23 mouse cellular contexts compared by ENCODE assay signal in the genomic region with DNA sequence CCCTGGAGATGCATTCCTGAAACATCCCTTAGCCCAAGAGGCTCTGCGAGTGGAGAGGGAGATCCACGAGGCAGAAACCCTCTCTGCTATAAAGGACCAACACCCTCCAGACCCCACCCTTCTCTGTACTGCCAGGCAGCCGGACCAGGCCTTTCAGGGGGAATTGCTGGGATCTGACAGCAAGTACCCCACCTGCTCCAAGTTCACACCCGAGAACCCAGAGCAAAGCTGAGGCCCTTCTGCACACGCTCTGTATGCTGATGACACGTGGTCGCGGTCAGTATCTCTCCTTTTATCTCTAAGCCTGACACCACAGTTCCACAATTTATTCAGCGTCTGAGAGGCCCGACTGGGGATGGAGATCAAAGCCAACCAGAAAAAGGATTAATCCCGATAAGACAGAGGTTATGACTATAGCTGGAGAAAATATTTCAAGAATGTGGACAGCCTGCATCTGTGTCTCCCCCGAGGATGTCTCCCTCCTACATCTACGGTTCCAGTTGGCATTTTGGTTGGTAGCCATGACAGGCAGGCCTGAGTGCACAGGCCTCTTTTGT.
DNase-seq lines count a peak whose midpoint lies in the region; ATAC-seq and TF ChIP-seq lines count a peak whose summit lies in the region.
"Had no signal": no experiment of that assay in that cellular context is flagged by ENCODE, and none has a peak within 500 bp of the region (broad histone marks: within the 10 kb centered on the region; RNA-seq: fewer than 3 reads in every experiment).

No protein-coding gene starts in this region.

- ATAC-seq in forebrain, embryonic 12.5 days (ENCODE audit: low FRiP score) = 0 out of 2 replicates have a peak, but pooled peaks have one; percentile 46
- ATAC-seq in forebrain, embryonic 14.5 days = no peak
- ATAC-seq in Patski = peak; percentile 31
- 0 out of 2 replicates have a peak, but pooled peaks have one; percentile 23 for ATAC-seq in intestine, embryonic 16.5 days
- ATAC-seq in midbrain, embryonic 14.5 days (ENCODE audit: low FRiP score, low TSS enrichment) = peak; percentile 43; the same call in 1 of the 2 replicates
- no peak for ATAC-seq in kidney, embryonic 14.5 days (ENCODE audit: low FRiP score, low TSS enrichment)
- ATAC-seq: liver, postnatal 0 days had no signal

- H3K4me1 ChIP-seq in forebrain, embryonic 12.5 days = peaks cover 10% of the 10 kb centered on the region; the same call in 1 of the 2 replicates
- no peaks in the 10 kb centered on the region for H3K4me1 ChIP-seq in forebrain, embryonic 14.5 days (ENCODE audit: control insufficient read depth, insufficient read depth, low read length)
- no peaks in the 10 kb centered on the region for H3K4me1 ChIP-seq in intestine, embryonic 16.5 days (ENCODE audit: control insufficient read depth, insufficient read depth, low read length)
- peaks cover 7% of the 10 kb centered on the region for H3K4me1 ChIP-seq in midbrain, embryonic 14.5 days (ENCODE audit: control insufficient read depth, insufficient read depth, low read length)
- peaks cover 8% of the 10 kb centered on the region; the same call in 1 of the 2 replicates for H3K4me1 ChIP-seq in kidney, embryonic 14.5 days (ENCODE audit: control insufficient read depth, insufficient read depth, low read length)
- H3K4me1 ChIP-seq: limb, embryonic 15.5 days; neural tube, embryonic 12.5 days had no signal

- in situ Hi-C loops in Patski (cut with MboI; ENCODE audit: low pct_unique_long_range_greater_than_20kb) = no loop called here

- 0 out of 2 replicates have a peak, but pooled peaks cover 4% of the 10 kb centered on the region for H3K27me3 ChIP-seq in forebrain, embryonic 12.5 days
- H3K27me3 ChIP-seq in forebrain, embryonic 14.5 days (replicated peaks; ENCODE audit: control insufficient read depth, insufficient read depth, low read length) = no peaks in the 10 kb centered on the region
- H3K27me3 ChIP-seq in Patski = no peaks in the 10 kb centered on the region
- no peaks in the 10 kb centered on the region for H3K27me3 ChIP-seq in intestine, embryonic 16.5 days (replicated peaks; ENCODE audit: control insufficient read depth, insufficient read depth, low read length)
- H3K27me3 ChIP-seq in midbrain, embryonic 14.5 days (ENCODE audit: control insufficient read depth, insufficient read depth, low read length) = no peaks in the 10 kb centered on the region
- H3K27me3 ChIP-seq in kidney, embryonic 14.5 days (ENCODE audit: control insufficient read depth, insufficient read depth, low read length) = no peaks in the 10 kb centered on the region
- H3K27me3 ChIP-seq: CH12.LX; embryonic facial prominence, embryonic 13.5 days; heart, embryonic 12.5 days; limb, embryonic 15.5 days; neural tube, embryonic 12.5 days had no signal

- POLR2A ChIA-PET in Patski (lab: Charles Lee) = no interaction called here

- no peak overlapping the region for H3K4me2 ChIP-seq in forebrain, embryonic 12.5 days
- no peak overlapping the region for H3K4me2 ChIP-seq in forebrain, embryonic 14.5 days (ENCODE audit: low read length)
- H3K4me2 ChIP-seq in intestine, embryonic 16.5 days (ENCODE audit: low read depth, low read length) = no peak overlapping the region
- H3K4me2 ChIP-seq in midbrain, embryonic 14.5 days (ENCODE audit: low read length) = no peak overlapping the region
- H3K4me2 ChIP-seq in kidney, embryonic 14.5 days (replicated peaks; ENCODE audit: low read depth, low read length) = no peak overlapping the region
- H3K4me2 ChIP-seq: embryonic facial prominence, embryonic 13.5 days; heart, embryonic 12.5 days; limb, embryonic 15.5 days; neural tube, embryonic 12.5 days had no signal

- H3K9me3 ChIP-seq in forebrain, embryonic 12.5 days = no peaks in the 10 kb centered on the region; the same call in 1 of the 2 replicates
- no peaks in the 10 kb centered on the region for H3K9me3 ChIP-seq in forebrain, embryonic 14.5 days (replicated peaks; ENCODE audit: control insufficient read depth, low read length)
- H3K9me3 ChIP-seq in intestine, embryonic 16.5 days (ENCODE audit: control insufficient read depth, low read length) = no peaks in the 10 kb centered on the region
- no peaks in the 10 kb centered on the region for H3K9me3 ChIP-seq in midbrain, embryonic 14.5 days (ENCODE audit: control insufficient read depth, low read length)
- no peaks in the 10 kb centered on the region for H3K9me3 ChIP-seq in kidney, embryonic 14.5 days (ENCODE audit: control insufficient read depth, low read length)
- H3K9me3 ChIP-seq: embryonic facial prominence, embryonic 13.5 days; heart, embryonic 12.5 days; limb, embryonic 15.5 days; neural tube, embryonic 12.5 days had no signal

- H3K27ac ChIP-seq in forebrain, embryonic 12.5 days = no peak overlapping the region
- no peak overlapping the region for H3K27ac ChIP-seq in forebrain, embryonic 14.5 days (ENCODE audit: low read depth, low read length)
- no peak overlapping the region for H3K27ac ChIP-seq in intestine, embryonic 16.5 days (ENCODE audit: low read length)
- no peak overlapping the region; the same call in 1 of the 2 replicates for H3K27ac ChIP-seq in midbrain, embryonic 14.5 days (replicated peaks; ENCODE audit: low read depth, low read length)
- H3K27ac ChIP-seq in kidney, embryonic 14.5 days (ENCODE audit: low read depth, low read length) = no peak overlapping the region
- H3K27ac ChIP-seq: embryonic facial prominence, embryonic 13.5 days; forebrain, embryonic 10.5 days; limb, embryonic 15.5 days; neural tube, embryonic 12.5 days had no signal

- DNase-seq in forebrain, embryonic 14.5 days (ENCODE audit: low spot score) = no peak
- DNase-seq in Patski (ENCODE audit: low read depth, low spot score) = peak; percentile 7
- peak; percentile 21 for DNase-seq in midbrain, embryonic 14.5 days
- DNase-seq in natural killer cell, adult 2 months (ENCODE audit: low spot score in 2 of 2) = no peak
- no peak for DNase-seq in frontal cortex, postnatal 25 days (ENCODE audit: low spot score in 2 of 2)
- DNase-seq: adrenal gland, postnatal 25 days; cerebellum, adult 9-10 months; gastrocnemius, postnatal 25 days; heart, postnatal 36 days; kidney, postnatal 14 days; liver, postnatal 0 days; lung, postnatal 14 days; spleen, adult 18-20 months; thymus, adult 18-20 months had no signal

- TF ChIP-seq CTCF in Patski (IDR thresholded peaks at IDR 0.05) = no peak

- no peak overlapping the region for H3K9ac ChIP-seq in forebrain, embryonic 12.5 days
- H3K9ac ChIP-seq in forebrain, embryonic 14.5 days (ENCODE audit: low read length) = no peak overlapping the region
- H3K9ac ChIP-seq in intestine, embryonic 16.5 days (ENCODE audit: low read depth, low read length) = no peak overlapping the region
- no peak overlapping the region for H3K9ac ChIP-seq in midbrain, embryonic 14.5 days (replicated peaks; ENCODE audit: low read length)
- no peak overlapping the region for H3K9ac ChIP-seq in kidney, embryonic 14.5 days (ENCODE audit: low read depth, low read length)
- H3K9ac ChIP-seq: embryonic facial prominence, embryonic 13.5 days; heart, embryonic 12.5 days; limb, embryonic 15.5 days; liver, postnatal 0 days; neural tube, embryonic 12.5 days had no signal

- CTCF ChIA-PET in Patski (lab: Charles Lee) = no interaction called here

- no peak overlapping the region for H3K4me3 ChIP-seq in forebrain, embryonic 12.5 days (replicated peaks)
- H3K4me3 ChIP-seq in forebrain, embryonic 14.5 days (ENCODE audit: low read depth, low read length) = no peak overlapping the region
- no peak overlapping the region for H3K4me3 ChIP-seq in intestine, embryonic 16.5 days (ENCODE audit: low read length)
- H3K4me3 ChIP-seq in midbrain, embryonic 14.5 days (replicated peaks; ENCODE audit: low read depth, low read length) = no peak overlapping the region
- no peak overlapping the region for H3K4me3 ChIP-seq in kidney, embryonic 14.5 days (ENCODE audit: low read length)
- H3K4me3 ChIP-seq: embryonic facial prominence, embryonic 13.5 days; forebrain, embryonic 10.5 days; heart, embryonic 12.5 days; limb, embryonic 15.5 days; neural tube, embryonic 12.5 days had no signal

- no peaks in the 10 kb centered on the region for H3K36me3 ChIP-seq in forebrain, embryonic 12.5 days (replicated peaks)
- no peaks in the 10 kb centered on the region for H3K36me3 ChIP-seq in forebrain, embryonic 14.5 days (ENCODE audit: control insufficient read depth, insufficient read depth, low read length)
- H3K36me3 ChIP-seq in intestine, embryonic 16.5 days (ENCODE audit: control insufficient read depth, insufficient read depth, low read length) = no peaks in the 10 kb centered on the region
- H3K36me3 ChIP-seq in midbrain, embryonic 14.5 days (ENCODE audit: control insufficient read depth, insufficient read depth, low read length) = no peaks in the 10 kb centered on the region
- no peaks in the 10 kb centered on the region for H3K36me3 ChIP-seq in kidney, embryonic 14.5 days (ENCODE audit: control insufficient read depth, insufficient read depth, low read length)
- H3K36me3 ChIP-seq: embryonic facial prominence, embryonic 13.5 days; heart, embryonic 12.5 days; limb, embryonic 15.5 days; neural tube, embryonic 12.5 days had no signal

- WGBS in forebrain, embryonic 12.5 days = 68% methylated on average over 13 of the region's 13 CpGs
- WGBS in forebrain, embryonic 14.5 days = 79% methylated on average over 13 of the region's 13 CpGs
- 51% methylated on average over 13 of the region's 13 CpGs for WGBS in intestine, embryonic 16.5 days
- 16% methylated on average over 13 of the region's 13 CpGs for WGBS in midbrain, embryonic 14.5 days
- WGBS in kidney, embryonic 14.5 days = 50% methylated on average over 13 of the region's 13 CpGs

Comparison
In these comparisons a context has a peak if more than half of its experiments do, and no peak if none do; other contexts are left out.
1. ATAC-seq: peak in forebrain, embryonic 12.5 days (single experiment), Patski (single experiment), intestine, embryonic 16.5 days (single experiment) and midbrain, embryonic 14.5 days (single experiment); none in forebrain, embryonic 14.5 days (single experiment) and kidney, embryonic 14.5 days (single experiment).
2. DNase-seq: peak in Patski (single experiment) and midbrain, embryonic 14.5 days (single experiment); none in forebrain, embryonic 14.5 days (single experiment), natural killer cell, adult 2 months (0 of 2) and frontal cortex, postnatal 25 days (0 of 2).